Mouse (Mus musculus) myocyte (in vitro differentiated cells): ENCODE data around the gene Sec61b. TPM values are rescaled to one million over a fixed set of nuclear protein-coding genes. Genes with fewer than 3 reads are reported as not detected.

Experiments
- H3K27me3 ChIP-seq: one replicate; pipeline ENCODE4 v1.6.1; 2011; ENCODE audit not compliant: control insufficient read depth, insufficient read depth, insufficient read length
- H3K36me3 ChIP-seq: one replicate; pipeline ENCODE4 v1.6.1; 2011; ENCODE audit not compliant: control insufficient read depth, insufficient read depth
- H3K4me2 ChIP-seq: one replicate; pipeline ENCODE4 v1.6.1; 2011; ENCODE audit warnings: low read depth, control low read depth
- H3K4me3 ChIP-seq: one replicate; pipeline ENCODE4 v1.5.1; 2011; ENCODE audit warnings: mild to moderate bottlenecking, control low read depth, moderate library complexity
- H3K79me2 ChIP-seq: one replicate; pipeline ENCODE4 v1.6.1; 2011; ENCODE audit not compliant: control insufficient read depth, insufficient read depth
- H3ac ChIP-seq: one replicate; pipeline ENCODE4 v1.6.1; 2011; ENCODE audit not compliant: control insufficient read depth, insufficient read length
- CEBPB ChIP-seq: IDR thresholded peaks from 2 replicates; pipeline ENCODE4 v1.6.1; 2011; ENCODE audit warnings: mild to moderate bottlenecking, moderate library complexity; ENCODE audit not compliant: poor library complexity, insufficient read depth, severe bottlenecking
- E2F4 ChIP-seq: IDR thresholded peaks from one replicate; pipeline ENCODE4 v1.6.1; 2011; ENCODE audit warnings: mild to moderate bottlenecking, control low read depth, moderate library complexity; ENCODE audit not compliant: insufficient read depth
- MAX ChIP-seq: IDR thresholded peaks from one replicate; pipeline ENCODE4 v1.6.1; 2011; ENCODE audit warnings: low read depth, mild to moderate bottlenecking, control low read depth
- MYOD1 ChIP-seq, 3 experiments: IDR thresholded peaks; one replicate each; pipeline ENCODE4 v1.6.1; 2011; ENCODE audit warnings: control low read depth in 2 of 3, low read depth in 2 of 3, mild to moderate bottlenecking in 2 of 3, moderate library complexity in 1 of 3; ENCODE audit not compliant: insufficient read length in 2 of 3, control insufficient read depth in 1 of 3
- MYOG ChIP-seq, 3 experiments: IDR thresholded peaks; one replicate each; pipeline ENCODE4 v1.6.1; 2011; ENCODE audit warnings: control low read depth in 2 of 3, low read depth in 2 of 3, mild to moderate bottlenecking in 2 of 3; ENCODE audit not compliant: insufficient read length in 2 of 3, control insufficient read depth in 1 of 3, insufficient read depth in 1 of 3
- POLR2A ChIP-seq: IDR thresholded peaks from one replicate; pipeline ENCODE4 v1.6.1; 2011; ENCODE audit warnings: low read depth, mild to moderate bottlenecking, control low read depth, moderate library complexity; ENCODE audit not compliant: insufficient read length
- POLR2AphosphoS2 ChIP-seq: IDR thresholded peaks from one replicate; pipeline ENCODE4 v1.6.1; 2011; ENCODE audit warnings: low read depth, control low read depth; ENCODE audit not compliant: insufficient read length
- REST ChIP-seq: IDR thresholded peaks from one replicate; pipeline ENCODE4 v1.6.1; 2011; ENCODE audit warnings: mild to moderate bottlenecking, control low read depth, moderate library complexity; ENCODE audit not compliant: insufficient read depth, insufficient read length
- SRF ChIP-seq: IDR thresholded peaks from one replicate; pipeline ENCODE4 v1.6.1; 2011; ENCODE audit warnings: low read depth; ENCODE audit not compliant: control insufficient read depth, insufficient read length
- TCF12 ChIP-seq: IDR thresholded peaks from one replicate; pipeline ENCODE4 v1.6.1; 2011; ENCODE audit warnings: mild to moderate bottlenecking, control low read depth; ENCODE audit not compliant: poor library complexity, insufficient read depth, severe bottlenecking
- TCF3 ChIP-seq: IDR thresholded peaks from one replicate; pipeline ENCODE4 v1.6.1; 2011; ENCODE audit warnings: low read depth, control low read depth; ENCODE audit not compliant: insufficient read length
- USF1 ChIP-seq: IDR thresholded peaks from one replicate; pipeline ENCODE4 v1.6.1; 2011; ENCODE audit warnings: low read depth, mild to moderate bottlenecking, control low read depth, moderate library complexity
- polyA plus RNA-seq: library from polyadenylated mRNA; unstranded; fragments of >200 nt; fragmentation: generic; extraction: Trizol; gene quantifications from one replicate; pipeline ENCODE4 v1.2.1, GENCODE M21; 2012; ENCODE audit warnings: missing spikeins

Sec61b gene
- polyA plus RNA-seq, 1 experiment = 237 TPM

- TF ChIP-seq POLR2AphosphoS2 = no peak
- TF ChIP-seq MAX = no peak
- no peak for TF ChIP-seq TCF3
- no peak for TF ChIP-seq SRF
- TF ChIP-seq TCF12 = no peak
- no peak for TF ChIP-seq MYOG (IDR thresholded peaks at IDR 0.05; ENCODE audit: control insufficient read depth in 1 of 3, insufficient read depth in 1 of 3, insufficient read length in 2 of 3, low read depth in 2 of 3)
- no peak for TF ChIP-seq E2F4
- no peak for TF ChIP-seq MYOD1 (IDR thresholded peaks at IDR 0.05; ENCODE audit: control insufficient read depth in 1 of 3, insufficient read length in 2 of 3, low read depth in 2 of 3)
- TF ChIP-seq POLR2A = no peak
- TF ChIP-seq REST = no peak
- no peak for TF ChIP-seq USF1
- TF ChIP-seq CEBPB = no peak
- Histone ChIP-seq H3K36me3 (no peaks in the 10 kb centered on the region), H3K4me3 (no peak overlapping the region), H3ac (no peak overlapping the region), H3K79me2 (no peaks in the 10 kb centered on the region), H3K27me3 (no peaks in the 10 kb centered on the region), H3K4me2 (peak overlapping the region; percentile 4)
Observed at GRCm38 (mm10) chr4:47503045-47503444, 28.6 kb downstream of the Sec61b start.

DNA sequence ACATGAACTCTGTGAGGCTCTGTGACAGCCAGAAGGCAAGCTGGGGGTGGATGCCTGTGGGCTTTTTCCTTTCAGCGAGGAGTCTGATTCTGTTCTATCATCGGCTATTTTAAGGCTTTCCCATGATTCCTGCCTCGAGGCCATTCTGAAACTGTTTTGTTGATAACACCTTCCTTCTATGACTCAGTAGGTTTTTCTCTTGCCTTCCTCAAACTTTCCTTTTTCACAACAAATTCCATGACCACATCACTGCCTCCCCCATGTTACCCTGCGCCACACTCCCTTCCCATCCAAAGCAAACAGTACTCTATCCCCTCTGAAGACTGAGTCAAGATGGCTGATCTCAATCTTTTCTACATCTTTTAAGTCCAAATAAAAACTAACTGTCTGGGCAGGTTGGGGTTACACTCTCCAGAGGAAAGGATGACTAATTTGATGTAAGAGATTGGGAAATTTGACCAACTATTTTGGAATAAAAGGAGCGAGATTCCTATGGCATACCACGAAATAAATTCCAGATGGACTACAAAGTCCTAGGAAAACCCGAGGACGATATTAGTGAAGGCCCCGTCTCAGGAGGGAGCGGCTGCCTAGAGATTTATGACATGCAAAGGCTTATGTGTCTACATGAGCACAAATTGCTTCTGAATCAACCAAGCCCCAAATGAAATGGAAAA lies 30.5 kb downstream of the Sec61b start:
- Histone ChIP-seq H3K27me3 (no peaks in the 10 kb centered on the region), H3K36me3 (no peaks in the 10 kb centered on the region), H3K4me2 (peak overlapping the region; percentile 73), H3K4me3 (no peak overlapping the region), H3K79me2 (no peaks in the 10 kb centered on the region), H3ac (no peak overlapping the region)
- TF ChIP-seq TCF3 (no peak), POLR2AphosphoS2 (no peak), E2F4 (no peak), CEBPB (peak; percentile 59; the same call in 1 of the 2 replicates)

DNA sequence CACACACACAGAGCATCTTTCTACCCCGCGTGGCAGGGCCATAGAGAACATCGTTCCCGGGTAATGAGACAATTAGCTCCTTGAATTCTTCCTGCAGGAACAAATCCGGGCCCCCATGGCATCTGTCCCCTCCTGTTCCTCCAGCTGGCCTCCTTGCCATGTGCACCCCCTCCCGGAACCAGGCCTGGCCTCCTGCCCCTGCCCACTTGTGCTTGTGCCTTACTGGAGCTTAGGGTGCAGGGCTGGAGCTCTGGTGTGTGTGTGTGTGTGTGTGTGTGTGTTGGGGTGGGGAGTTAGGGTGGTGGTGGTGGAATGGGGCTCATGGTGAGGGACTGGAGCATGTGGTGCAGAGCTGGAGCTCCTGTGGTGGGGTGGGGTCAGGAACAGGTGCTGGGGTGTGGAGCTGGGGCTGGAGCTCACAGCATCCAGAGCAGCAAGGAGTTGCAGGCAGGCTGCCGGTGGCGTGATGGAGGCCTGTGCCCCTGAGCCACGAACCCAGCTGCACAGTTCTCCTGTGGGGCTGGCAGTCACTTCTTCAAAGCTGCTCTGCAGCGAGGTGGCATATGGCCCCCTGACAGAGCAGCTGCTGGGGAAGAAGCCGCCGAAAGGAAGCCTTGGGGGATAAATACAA lies 44.2 kb downstream of the Sec61b start:
- Histone ChIP-seq H3K4me3 (no peak overlapping the region), H3K79me2 (no peaks in the 10 kb centered on the region), H3K36me3 (no peaks in the 10 kb centered on the region), H3K4me2 (no peak overlapping the region), H3K27me3 (peaks cover 35% of the 10 kb centered on the region), H3ac (no peak overlapping the region)
- TF ChIP-seq MYOG (IDR thresholded peaks at IDR 0.05; ENCODE audit: control insufficient read depth in 1 of 3, insufficient read depth in 1 of 3, insufficient read length in 2 of 3, low read depth in 2 of 3) (peak in 2 of 3 experiments; percentile 70 to 84), REST (no peak), TCF12 (peak; percentile 34), MYOD1 (IDR thresholded peaks at IDR 0.05; ENCODE audit: control insufficient read depth in 1 of 3, insufficient read length in 2 of 3, low read depth in 2 of 3) (peak in 2 of 3 experiments; percentile 69 to 81)

- Histone ChIP-seq H3K4me3 (no peak overlapping the region), H3K79me2 (no peaks in the 10 kb centered on the region), H3ac (no peak overlapping the region), H3K27me3 (peaks cover 35% of the 10 kb centered on the region), H3K36me3 (no peaks in the 10 kb centered on the region), H3K4me2 (no peak overlapping the region)
- no peak for TF ChIP-seq MAX
- no peak for TF ChIP-seq CEBPB
- no peak for TF ChIP-seq TCF12
- no peak for TF ChIP-seq USF1
- TF ChIP-seq POLR2AphosphoS2 = no peak
- no peak for TF ChIP-seq MYOD1 (IDR thresholded peaks at IDR 0.05; ENCODE audit: control insufficient read depth in 1 of 3, insufficient read length in 2 of 3, low read depth in 2 of 3)
- no peak for TF ChIP-seq MYOG (IDR thresholded peaks at IDR 0.05; ENCODE audit: control insufficient read depth in 1 of 3, insufficient read depth in 1 of 3, insufficient read length in 2 of 3, low read depth in 2 of 3)
- no peak for TF ChIP-seq E2F4
Observed at GRCm38 (mm10) chr4:47520076-47520475, 45.6 kb downstream of the Sec61b start.

DNA sequence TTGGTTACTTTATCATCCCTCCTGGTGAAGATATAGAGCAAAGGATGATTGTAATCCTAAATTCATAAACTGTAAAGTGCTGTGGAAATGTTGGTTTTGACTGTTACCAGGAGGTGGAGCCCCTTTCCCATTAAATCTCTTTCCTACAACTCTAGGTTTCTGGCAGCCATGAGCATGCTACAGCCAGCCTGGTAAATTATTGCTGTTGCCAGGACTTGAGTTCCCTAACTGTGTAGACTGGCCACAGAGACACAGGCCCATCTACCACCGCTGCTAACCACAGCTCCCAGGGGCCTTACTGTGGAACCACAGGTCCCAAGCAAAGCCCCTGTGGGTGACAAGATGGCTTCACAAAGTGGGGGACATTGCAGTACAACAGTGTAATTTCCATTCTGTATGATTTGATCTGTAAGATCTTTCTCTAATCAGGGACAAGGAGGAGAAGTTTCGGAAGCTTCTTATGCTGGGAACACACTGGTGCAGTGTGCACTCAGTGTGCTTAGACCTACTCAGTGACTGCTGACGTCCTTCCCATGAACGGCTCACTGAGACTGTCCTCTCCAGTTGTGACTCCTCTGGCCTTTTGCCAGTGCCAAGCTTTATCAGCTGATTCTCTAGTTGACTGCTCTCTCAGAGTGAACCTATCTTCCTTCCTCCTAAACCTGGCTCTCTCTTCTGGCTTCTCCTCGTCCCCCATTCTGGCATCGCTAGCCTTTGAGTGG lies 47.6 kb downstream of the Sec61b start:
- H3K4me3 ChIP-seq = no peak overlapping the region
- no peak overlapping the region for H3K4me2 ChIP-seq
- H3K79me2 ChIP-seq = no peaks in the 10 kb centered on the region
- TF ChIP-seq CEBPB (no peak), E2F4 (no peak), REST (no peak), POLR2AphosphoS2 (no peak), TCF12 (no peak), MYOD1 (IDR thresholded peaks at IDR 0.05; ENCODE audit: control insufficient read depth in 1 of 3, insufficient read length in 2 of 3, low read depth in 2 of 3) (no peak), TCF3 (no peak), USF1 (no peak), SRF (no peak), MAX (no peak), MYOG (IDR thresholded peaks at IDR 0.05; ENCODE audit: control insufficient read depth in 1 of 3, insufficient read depth in 1 of 3, insufficient read length in 2 of 3, low read depth in 2 of 3) (no peak), POLR2A (no peak)
- no peak overlapping the region for H3ac ChIP-seq
- H3K36me3 ChIP-seq = no peaks in the 10 kb centered on the region
- peaks cover 35% of the 10 kb centered on the region for H3K27me3 ChIP-seq
